Mouse (Mus musculus): ENCODE results near the gene Olfr849.

Gene Olfr849

GRCm38 (mm10) chr9:19439966-19440365 lies at the start of gene Olfr849:
TSS of gene Olfr849 (plus strand) at chr9:19440266.
- no peak for DNase-seq (ENCODE audit: inconsistent age in 2 of 2, low spot score in 1 of 2)

GRCm38 (mm10) chr9:19478148-19478547 lies 38.1 kb downstream of the Olfr849 start, which contains the start of gene Olfr850:
TSS of gene Olfr850 (minus strand) at chr9:19478248.
- DNase-seq (ENCODE audit: inconsistent age in 2 of 2, low spot score in 1 of 2), result no peak

- no peak for DNase-seq (ENCODE audit: inconsistent age in 2 of 2, low spot score in 1 of 2)
These were observed 52.9 kb downstream of the Olfr849 start, which contains the start of gene Olfr851 for GRCm38 (mm10) chr9:19492995-19493394. TSS of gene Olfr851 (plus strand) at chr9:19493295.

All from adrenal gland, adult (tissue).